Mouse (Mus musculus): ENCODE data around the gene Sox5. TPM values are rescaled to one million over a fixed set of nuclear protein-coding genes. Genes with fewer than 3 reads are reported as not detected.
"Not testable (repeated sequence)": the region's sequence is repeated elsewhere in the genome, so short reads cannot be mapped to it uniquely, and the experiment has no call there.

Sox5 gene
- total RNA-seq, 2 experiments from 2014 or later: 3.4 to 5.5 TPM

DNA sequence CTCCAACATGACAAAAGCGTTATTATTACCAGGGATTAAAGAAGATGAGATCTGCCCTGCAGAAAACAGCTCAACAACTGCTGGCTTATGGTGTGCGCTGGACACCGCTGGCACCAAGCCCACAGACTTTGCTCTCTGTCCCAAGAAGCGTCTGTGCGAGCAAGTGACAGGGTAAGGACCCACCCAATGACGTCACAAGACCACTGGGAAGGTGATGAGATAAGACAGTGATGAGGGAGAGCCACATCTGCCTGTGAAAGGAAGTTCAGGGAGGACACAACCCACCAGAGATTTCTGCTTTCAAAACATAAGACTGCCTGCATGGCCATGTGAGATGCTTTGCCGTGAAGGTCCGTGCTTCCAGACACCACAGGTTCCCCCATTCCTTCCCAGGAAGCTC, 525.3 kb downstream of the Sox5 start:
- intact Hi-C loops (cut with DNase I): no loop called here
- peak; percentile 11 to 29 for DNase-seq

DNA sequence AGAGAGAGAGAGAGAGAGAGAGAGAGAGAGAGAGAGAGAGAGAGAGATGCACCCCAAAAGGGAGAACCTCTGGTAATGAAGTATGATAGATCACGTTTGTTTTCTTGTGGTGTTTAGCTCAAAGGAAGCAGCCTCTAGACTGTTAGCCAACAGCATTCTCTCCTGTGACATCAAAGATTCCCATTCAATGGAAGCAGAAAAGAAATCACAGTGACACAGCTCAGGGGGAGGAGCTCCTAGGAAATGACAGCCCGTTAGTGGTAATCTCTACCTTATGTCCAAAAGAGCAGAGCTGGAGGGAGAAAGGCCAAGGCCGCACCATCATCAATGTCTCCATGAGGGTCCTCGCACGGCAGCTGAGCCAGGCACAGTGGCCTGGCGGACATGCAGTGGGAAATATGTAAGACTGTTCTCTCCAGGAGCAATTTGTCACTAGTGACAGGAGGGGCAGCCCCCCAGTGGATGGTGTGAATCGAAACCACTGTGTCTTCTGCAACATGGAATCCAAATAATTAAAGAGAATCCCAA, 529.5 kb downstream of the Sox5 start:
- intact Hi-C loops (cut with DNase I): no loop called here
- no peak for DNase-seq

DNA sequence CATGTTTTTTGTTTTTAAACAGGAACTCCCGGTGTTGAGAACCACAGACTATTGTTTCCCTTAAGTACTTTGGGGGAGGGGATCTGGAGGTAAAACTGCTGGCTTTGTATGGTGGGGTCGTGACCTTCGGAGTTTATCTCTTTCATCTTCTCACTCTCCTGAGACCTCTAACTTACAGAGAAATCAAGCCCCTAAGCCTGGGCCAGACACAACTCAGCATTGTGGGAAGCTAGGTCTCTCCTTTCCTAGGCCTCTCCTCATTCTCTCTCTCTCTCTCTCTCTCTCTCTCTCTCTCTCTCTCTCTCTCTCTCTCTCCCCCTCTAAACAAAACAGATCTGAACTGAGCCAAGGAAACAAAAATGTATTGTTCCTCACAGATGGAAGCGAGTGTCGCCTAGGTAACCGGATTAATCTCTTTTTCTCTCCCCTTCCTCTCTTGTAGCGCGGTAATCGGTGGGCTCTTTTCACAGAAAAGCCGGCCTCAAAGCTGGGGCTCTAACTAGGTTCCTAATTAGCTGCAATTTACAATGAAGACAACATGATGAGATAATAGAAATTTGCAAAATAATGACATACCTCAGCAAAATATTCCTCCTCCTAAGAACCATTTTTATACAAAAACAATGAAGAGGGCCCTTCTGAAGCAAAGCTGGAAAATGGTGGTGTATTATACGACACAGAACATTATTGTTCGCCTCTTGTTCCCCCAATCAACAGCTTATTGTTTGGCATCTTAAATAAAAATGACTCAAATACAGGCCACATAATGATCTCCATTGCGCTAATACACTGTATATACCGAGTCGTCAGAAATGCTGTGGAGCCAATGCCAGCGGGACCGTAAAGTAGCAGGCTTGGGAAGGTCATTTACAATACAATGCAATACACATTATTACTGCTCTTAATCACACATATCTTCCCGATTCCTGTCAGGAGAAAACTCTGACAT, 530.3 kb downstream of the Sox5 start:
- intact Hi-C loops (cut with DNase I): no loop called here
- DNase-seq: no peak

DNA sequence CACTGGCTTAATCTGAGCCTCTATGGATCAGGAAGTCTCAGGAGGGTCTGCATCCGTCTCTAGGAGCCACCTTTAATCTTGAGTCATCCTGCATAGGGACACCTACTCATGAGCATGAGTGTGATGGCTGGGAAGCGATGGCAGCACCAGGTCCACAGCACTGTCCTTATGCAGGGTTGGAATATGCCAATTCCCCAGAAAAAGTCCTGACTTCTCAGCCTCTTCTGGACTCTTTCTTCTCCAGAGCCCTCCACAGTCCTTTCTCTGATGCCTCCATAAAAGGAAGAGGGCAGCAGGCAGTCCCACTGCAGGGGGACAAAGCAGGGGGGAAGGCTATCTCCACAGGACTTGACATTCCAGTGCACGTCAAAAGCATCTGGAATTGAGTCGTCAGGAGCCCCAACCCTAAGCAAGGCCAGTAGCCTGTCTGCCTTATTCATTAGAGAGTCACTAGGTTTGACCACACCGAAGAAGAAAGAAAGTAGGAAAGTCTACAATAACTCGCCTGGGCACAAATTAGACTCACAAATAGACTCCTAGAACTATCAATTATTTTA, 531.1 kb downstream of the Sox5 start:
- no peak for DNase-seq
- intact Hi-C loops (cut with DNase I): no loop called here

DNA sequence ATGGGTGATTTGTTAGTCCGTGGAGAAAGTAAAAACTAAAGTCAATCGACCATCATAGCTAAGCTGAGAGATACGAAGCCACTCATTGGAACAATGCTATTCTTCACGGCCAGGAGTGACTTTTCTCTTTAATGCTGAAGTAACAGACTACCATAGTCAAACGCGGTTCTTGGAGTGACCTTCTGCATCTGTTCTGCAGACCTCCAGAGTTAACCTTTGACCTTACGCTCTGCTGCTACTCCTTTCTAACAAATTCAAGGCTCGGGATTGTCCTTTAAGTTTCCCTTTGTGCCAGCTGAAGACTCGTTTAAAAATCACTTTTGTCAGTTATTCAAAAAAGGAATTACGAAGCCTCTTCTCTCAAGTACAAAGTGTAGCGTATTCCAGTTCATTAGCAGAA, 545.2 kb downstream of the Sox5 start:
- intact Hi-C loops (cut with DNase I): no loop called here
- no peak for DNase-seq

DNA sequence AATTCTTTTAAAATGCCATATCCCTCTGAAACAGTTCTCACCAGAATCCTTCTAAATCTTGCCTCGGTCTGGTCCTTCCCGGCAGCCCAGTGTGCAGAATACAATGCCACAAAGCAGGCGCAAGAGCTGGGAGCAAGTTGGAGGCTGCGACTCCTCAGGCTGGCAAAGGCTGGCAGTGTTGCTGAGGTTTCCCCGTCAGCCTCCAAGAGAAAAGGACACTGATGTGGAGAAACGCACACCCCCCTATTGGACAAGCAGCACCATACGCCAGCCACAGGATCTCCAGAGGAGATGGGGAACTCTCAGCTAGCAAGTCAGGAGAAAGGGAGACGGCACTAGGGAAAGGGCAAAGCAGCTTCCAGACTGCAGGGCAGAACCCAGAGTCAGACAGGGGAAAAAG, 577.8 kb downstream of the Sox5 start:
- no peak for DNase-seq
- intact Hi-C loops (cut with DNase I): no loop called here

DNA sequence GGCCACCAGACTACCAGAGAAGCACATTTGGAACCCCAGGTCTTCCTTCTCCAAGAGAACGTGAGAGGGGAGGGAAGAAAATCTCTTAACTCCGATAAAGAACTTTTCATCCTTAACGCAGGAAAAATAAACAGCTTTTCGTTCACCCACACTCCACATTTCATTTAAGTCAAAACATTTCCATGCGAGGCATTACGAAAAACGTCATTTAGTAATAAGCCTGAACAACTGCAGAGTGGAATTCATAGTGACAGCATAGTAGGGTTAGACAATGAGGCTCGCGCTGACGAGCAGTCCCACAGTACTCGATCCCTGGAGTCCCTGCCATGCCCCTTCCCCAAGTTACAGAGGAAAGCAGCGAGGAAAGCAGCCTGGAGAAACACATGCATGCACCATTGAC, 578.8 kb downstream of the Sox5 start:
- DNase-seq: no peak
- intact Hi-C loops (cut with DNase I): no loop called here

DNA sequence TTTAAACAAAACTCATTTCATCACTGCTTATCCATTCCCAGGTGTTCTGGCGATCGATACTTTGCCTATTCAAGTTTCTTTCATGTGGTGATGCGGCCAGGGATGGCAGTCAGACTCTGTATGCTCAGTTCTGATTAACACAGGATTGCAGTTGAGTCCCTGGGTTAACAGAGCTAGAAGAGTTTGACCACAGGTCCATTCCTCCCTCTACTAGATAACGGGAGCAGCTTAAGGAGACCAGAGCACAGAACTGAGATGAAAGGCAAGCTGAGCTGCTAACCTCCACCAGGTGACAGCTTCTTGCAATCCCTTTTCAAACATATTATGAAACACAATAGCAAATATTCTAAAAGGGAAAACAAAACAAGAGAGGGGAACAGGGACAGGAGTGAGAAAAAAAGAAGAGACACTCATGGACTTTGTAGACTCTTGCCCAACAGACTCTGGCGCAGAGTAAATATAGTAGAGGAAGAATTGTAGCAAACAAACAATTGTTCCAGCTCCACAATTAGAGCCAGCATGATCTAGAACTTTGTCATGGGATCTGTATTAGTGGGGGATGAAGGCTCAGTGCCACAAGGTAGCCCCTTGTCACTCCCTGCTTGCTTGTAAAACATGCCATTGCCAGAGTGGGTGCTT, 580.3 kb downstream of the Sox5 start:
- no peak for DNase-seq
- intact Hi-C loops (cut with DNase I): no loop called here

DNA sequence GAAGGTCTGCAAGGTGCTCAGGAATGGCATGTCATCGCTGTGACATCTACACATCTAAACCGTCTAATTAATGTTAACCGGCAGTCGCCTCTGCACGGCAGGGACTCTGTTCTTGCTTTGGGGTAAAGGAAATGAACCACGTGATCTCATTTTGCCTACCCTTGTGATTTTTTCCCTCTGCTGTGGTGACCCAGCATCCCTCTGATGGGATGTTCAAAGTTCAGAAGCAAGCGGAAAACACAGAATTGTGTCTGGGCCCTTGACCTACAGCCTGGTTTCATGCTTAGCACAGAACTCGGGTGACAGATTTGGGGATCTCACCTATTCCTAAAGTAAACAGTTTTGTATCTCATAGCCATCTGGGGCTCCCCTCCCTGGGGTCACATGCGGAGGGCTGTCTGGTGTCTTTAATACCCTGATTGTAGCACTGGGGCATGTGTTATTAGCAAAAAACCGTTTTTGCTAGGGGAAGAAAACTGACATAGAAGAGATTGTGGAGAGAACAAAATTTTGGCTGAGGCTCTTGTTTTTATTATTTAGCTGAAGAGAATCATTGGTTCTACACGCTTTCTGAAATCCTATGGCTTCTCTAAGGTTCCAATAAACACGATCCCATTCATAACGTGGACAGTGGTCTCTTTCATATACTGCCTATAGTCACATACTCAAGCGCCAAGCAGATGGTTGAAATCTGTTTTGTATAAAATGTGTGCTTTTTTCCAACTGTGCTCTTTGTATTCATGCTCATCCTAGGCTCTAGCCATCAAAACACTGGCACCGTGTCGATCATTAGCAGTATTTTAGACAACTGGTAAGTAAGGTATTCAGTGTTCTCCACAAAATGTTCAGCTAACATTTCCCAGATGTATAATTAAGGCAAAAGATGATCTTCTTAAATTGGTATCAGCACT, 584.3 kb downstream of the Sox5 start:
- no peak for DNase-seq
- intact Hi-C loops (cut with DNase I): no loop called here

DNA sequence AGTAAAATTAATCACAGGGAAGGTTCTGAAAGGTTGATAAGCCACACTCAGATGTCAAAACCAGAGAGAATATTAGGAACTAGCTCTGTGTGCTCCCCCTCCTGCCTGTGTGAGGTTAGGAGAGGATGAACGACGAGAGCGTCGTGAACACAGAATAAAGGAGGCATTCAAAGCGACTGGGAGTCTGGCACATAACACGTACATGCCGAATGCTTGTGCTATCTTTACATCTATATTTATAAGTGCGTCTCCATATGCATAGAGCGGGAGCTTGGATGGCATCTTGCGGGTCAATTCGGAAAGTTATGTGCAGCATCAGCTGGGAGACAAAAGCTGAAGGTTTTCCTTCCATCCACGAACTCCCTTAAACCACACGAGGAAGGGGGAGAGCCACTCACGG, 585.8 kb downstream of the Sox5 start:
- intact Hi-C loops (cut with DNase I): no loop called here
- DNase-seq: no peak

DNA sequence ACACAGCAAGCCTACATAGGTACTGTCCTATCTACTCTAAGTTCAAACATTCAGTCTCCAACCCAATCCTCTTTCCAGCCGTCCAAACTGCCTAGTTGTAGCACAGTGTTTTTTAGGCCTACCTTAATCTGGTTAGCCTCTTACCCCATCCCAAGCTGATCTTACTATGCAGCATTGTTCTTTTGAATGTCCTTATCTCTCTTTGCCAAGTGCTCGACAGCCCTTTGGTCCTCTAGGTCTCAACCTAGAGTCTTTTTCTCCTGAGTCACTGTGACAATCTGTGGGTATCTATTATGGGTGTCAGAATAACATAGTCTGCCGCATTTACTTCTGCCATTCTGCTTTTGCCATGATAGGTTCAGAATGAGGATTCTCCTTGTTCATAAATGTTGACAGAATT, 598.7 kb downstream of the Sox5 start:
- intact Hi-C loops (cut with DNase I): no loop called here
- no peak for DNase-seq

DNA sequence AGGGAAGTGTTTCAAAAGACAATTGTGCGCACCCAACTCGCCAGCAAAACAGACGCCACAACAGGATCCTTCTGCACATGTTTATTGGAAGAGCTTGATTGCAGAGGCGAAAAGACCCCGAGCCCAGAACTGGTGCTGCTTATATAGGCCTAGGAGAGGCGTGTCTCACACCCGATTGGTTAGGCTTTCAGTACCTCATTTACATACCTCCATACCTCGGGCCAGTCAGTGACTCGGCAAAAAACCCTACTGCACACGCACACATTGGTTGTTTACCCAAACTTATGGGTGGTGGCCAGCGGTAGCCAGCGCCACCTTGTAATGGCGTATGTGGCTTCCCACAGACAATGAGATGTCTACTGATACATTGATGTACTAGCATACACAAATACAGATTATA, 599.3 kb downstream of the Sox5 start:
- DNase-seq; intact Hi-C loops (cut with DNase I): not testable (repeated sequence)

DNA sequence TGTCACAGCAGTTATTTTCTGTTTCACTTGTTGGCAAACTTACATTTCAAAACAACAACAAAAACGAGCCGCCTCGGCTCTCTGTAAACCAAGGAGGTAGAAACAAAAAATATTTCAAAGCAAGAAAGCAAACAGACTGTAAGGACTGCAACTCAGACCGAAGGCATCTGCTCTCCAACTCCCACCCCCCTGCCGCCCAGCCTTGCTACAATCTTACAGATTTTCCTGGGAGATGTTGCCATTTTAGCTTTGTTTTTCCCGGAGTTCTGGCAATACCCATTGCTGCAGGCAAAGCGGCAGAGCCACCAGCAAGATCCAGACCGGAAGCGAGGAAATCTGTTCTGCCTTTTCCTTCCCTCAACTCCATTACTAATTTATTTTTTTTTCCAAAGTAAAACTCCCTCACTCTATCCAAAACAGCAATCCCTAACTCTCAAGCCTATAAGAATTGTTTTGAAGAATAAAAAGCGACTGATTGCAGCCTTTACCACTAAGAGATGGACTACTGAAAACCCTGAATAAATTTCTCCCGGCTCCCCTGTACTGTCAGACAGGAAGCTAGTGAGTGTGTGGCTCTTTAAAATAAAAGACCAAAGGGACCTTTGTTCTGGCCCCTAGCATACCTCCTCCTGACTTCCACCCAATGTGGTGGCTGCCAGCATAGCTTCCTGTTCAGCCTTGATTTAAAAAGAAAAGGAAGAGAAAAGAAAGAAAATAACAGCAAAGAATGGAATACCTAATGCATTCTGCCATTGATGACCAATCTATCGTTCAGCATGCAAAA, 600.5 kb downstream of the Sox5 start:
- intact Hi-C loops (cut with DNase I): no loop called here
- DNase-seq: peak; percentile 28 to 44

DNA sequence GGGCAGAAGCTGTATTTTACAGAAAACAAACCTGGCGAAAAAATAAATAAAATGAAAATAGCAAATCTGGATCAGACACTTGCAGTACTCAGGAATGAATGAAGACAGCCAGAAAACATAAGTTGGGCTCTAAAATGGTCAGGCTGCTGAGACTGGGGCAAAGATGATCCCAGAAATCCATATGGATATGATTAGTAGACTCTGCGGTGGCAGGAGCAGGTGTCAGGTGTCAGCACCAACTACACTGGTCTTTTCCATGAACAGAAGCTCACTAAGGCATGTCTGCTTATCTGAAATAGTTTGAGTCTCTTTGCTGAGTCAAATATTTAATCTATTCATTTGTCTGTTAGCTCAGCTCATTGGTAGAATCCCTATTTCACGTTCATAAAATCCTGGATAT, 602.7 kb downstream of the Sox5 start:
- no peak for DNase-seq
- intact Hi-C loops (cut with DNase I): no loop called here

DNA sequence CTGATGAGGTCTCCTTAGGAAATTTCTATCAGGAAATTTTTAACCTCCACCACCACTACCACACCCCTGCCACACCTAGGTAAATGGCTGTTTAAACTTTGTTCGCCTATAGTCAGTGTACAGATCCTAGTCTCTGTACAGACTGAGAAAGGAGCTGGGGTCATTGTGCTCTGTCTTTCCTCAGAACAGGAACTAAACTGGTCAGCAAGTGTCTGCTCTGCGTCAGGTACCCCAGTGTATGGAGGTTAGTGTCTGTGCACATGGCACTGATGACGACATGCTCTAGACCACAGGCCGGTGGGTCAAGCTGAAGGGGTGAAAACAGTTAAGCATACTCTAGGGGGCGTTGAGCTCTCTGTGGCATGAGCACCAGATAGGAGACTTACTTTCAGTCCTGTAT, 605.1 kb downstream of the Sox5 start:
- no peak for DNase-seq
- intact Hi-C loops (cut with DNase I): no loop called here

DNA sequence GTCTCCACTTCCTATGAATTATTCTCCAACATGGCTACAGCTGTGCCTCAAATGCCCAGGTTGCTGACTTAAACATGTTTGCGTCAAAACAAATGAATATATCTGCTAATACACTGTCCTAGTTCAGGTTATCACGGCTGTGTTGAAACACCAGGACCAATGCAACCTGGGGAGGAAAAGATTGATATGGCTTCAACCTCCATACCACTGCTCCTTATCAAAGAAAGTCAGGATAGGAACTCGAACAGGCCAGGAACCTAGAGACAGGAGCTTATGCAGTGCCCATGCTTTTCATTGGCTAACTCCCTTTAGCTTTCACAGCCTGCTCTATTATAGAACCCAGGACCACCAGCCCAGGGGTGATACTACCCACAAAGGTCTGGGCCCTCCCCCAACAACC, 606.2 kb downstream of the Sox5 start:
- intact Hi-C loops (cut with DNase I): no loop called here
- no peak for DNase-seq

DNA sequence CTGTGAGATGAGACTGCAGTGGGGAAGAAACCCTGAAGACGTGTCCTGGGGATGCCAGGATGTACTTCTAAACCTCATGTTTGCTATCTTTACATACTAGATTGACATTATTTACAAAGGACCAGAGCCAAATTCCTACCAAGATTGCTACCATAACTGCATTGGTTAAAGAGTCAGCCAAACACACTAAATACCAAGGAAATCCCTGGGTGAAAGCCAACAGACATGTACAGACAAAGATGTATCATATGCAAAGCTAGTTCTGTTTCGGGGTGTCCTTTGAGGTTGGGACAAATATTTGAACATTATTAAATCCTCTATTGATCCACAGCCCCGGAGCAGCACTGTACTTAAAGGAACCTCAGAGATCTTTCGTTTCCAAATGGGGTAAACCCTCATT, 611.2 kb downstream of the Sox5 start:
- intact Hi-C loops (cut with DNase I): no loop called here
- no peak for DNase-seq

DNA sequence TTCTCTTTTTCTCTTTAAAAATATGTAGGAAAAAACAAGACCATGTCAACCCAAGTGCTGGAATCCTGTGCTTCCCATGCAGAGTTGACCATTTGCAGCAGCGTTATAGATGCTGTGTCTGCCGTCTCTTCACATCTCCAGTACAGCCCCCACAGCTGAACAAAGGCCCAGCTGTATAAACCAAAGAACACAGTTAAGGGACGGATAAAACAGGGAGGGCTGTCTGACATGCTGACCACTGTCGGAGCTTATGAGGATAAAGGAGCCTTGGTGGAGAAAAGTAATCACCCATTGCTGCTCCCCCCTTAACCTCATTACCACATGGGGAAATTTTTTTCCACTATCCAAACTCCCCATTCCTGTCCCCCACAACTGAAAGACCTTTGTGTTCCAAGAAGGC, 612.0 kb downstream of the Sox5 start:
- no peak for DNase-seq
- intact Hi-C loops (cut with DNase I): no loop called here

DNA sequence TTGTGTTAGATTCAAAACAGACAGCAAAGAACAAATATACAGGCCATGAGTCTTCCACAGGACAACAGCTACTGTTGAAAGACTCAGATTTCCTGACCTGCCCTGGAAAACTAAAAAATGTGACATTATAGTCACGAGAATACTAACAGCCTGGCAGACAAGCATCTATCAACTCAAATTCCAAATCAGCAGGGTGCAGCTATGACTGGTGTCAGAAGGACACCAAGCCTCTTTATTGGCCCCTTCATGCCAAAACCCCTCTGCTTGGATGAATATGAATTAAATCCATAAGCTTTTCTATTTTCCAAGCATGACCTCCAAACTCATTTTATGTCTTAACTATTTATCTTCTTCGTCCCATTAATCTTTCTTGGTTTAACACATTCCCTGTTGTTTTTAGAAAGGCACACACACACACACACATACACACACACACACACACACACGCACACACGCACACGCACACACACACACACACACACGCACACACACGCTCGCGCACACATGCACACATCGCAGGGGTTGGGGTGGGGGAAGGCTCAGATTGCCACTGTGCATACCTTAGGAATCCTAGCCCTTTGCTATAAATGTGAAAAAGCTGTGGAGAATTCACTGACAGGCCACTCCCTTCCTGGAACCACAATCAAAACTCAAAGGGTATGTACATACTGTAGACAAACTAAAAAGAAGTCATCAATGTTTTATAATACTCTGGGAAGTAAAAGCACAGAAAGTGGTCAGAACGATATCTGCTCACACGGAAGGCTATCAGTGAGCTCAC, 612.9 kb downstream of the Sox5 start:
- DNase-seq: no peak

More for the DNA sequence above, 612.9 kb downstream of the Sox5 start:
- intact Hi-C loops (cut with DNase I): no loop called here

Data from heart, postnatal 10 days (tissue).